Mouse (Mus musculus): Measurements from ENCODE around the gene Tmem132c. TPM values are rescaled to one million over a fixed set of nuclear protein-coding genes. Genes with fewer than 3 reads are reported as not detected.
A peak's percentile ranks its signal among the peaks of the same experiment; 100 is the strongest.

The Tmem132c gene
- polyA plus RNA-seq (2012; rRNA removed) (0.05 and 0.08 TPM in 2 replicates), polyA plus RNA-seq (2014; fragmentation: Nextera tagmentation; extraction: Ambion mirVana) (0.03 TPM in 1 of 2 replicates, not detected in the other)

GRCm38 (mm10) chr5:127241136-127241924 lies at the start of gene Tmem132c:
TSS of gene Tmem132c (plus strand) at chr5:127241808.
- H3K27me3 ChIP-seq (ENCODE audit: control insufficient read depth, insufficient read depth, low read length), result peaks cover 41% of the 10 kb centered on the region

DNA sequence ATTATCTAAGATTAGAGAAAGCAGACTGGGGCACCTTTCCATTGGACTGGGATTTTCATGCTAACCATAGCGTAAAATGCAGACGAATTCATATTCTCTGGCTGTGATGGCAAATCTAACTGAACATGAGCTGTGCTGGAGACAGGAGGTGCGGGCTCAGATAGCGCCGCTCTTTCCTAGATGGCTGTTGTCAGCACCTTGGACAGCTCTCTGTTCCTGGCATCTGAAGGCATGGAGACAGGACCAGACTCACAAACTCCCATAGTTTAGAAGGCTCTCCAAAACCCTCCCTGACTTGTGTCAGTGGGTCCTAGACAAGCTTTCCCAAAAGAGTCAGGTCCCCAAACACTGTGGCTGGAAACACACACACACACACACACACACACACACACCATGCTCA lies 49.7 kb upstream of the Tmem132c start:
- no peak for DNase-seq (ENCODE audit: low read depth in 3 of 3, low spot score in 3 of 3)
- no peaks in the 10 kb centered on the region for H3K36me3 ChIP-seq (replicated peaks; ENCODE audit: control insufficient read depth, insufficient read depth, low read depth)
- 25% methylated on average over 5 of the region's 5 CpGs for WGBS (ENCODE audit: insufficient replicate concordance)
- H3K4me3 ChIP-seq (ENCODE audit: insufficient read depth in 1 of 2, low read depth in 2 of 2, low read length in 2 of 2), result no peak overlapping the region
- TF ChIP-seq EP300 (IDR thresholded peaks at IDR 0.05; ENCODE audit: low read depth) (no peak), CTCF (IDR thresholded peaks at IDR 0.05; ENCODE audit: low read depth) (no peak)
- no peak overlapping the region for H3K9ac ChIP-seq (replicated peaks)
- no peak overlapping the region for H3K27ac ChIP-seq
- H3K4me1 ChIP-seq (replicated peaks; ENCODE audit: control insufficient read depth in 2 of 2, insufficient read depth in 2 of 2, low read length in 1 of 2), result no peaks in the 10 kb centered on the region
- no peak for ATAC-seq (ENCODE audit: insufficient read depth)
- H3K4me2 ChIP-seq (ENCODE audit: low read depth), result no peak overlapping the region
- H3K27me3 ChIP-seq (ENCODE audit: control insufficient read depth, insufficient read depth, low read length), result no peaks in the 10 kb centered on the region
- H3K9me3 ChIP-seq (ENCODE audit: control insufficient read depth, low read length), result no peaks in the 10 kb centered on the region

More at GRCm38 (mm10) chr5:127241136-127241924, at the start of gene Tmem132c:
- no peak for DNase-seq (ENCODE audit: low read depth in 3 of 3, low spot score in 3 of 3)
- TF ChIP-seq CTCF (IDR thresholded peaks at IDR 0.05; ENCODE audit: low read depth), result no peak
- TF ChIP-seq EP300 (IDR thresholded peaks at IDR 0.05; ENCODE audit: low read depth), result no peak
- peak within 1 kb of the TSS; percentile 26 for H3K4me2 ChIP-seq (ENCODE audit: low read depth)
- H3K9me3 ChIP-seq (ENCODE audit: control insufficient read depth, low read length), result no peaks in the 10 kb centered on the region
- no peaks in the 10 kb centered on the region for H3K36me3 ChIP-seq (replicated peaks; ENCODE audit: control insufficient read depth, insufficient read depth, low read depth)
- 3% methylated on average over 58 of the region's 58 CpGs for WGBS (ENCODE audit: insufficient replicate concordance)
- peak within 1 kb of the TSS in 1 of 2 experiments; percentile 40; a peak in 2 of 4 replicates for H3K4me3 ChIP-seq (ENCODE audit: insufficient read depth in 1 of 2, low read depth in 2 of 2, low read length in 2 of 2)
- no peak for ATAC-seq (ENCODE audit: insufficient read depth)
- H3K27ac ChIP-seq, result no peak within 1 kb of the TSS
- H3K4me1 ChIP-seq (replicated peaks; ENCODE audit: control insufficient read depth in 2 of 2, insufficient read depth in 2 of 2, low read length in 1 of 2), result no peaks in the 10 kb centered on the region
- no peak within 1 kb of the TSS for H3K9ac ChIP-seq (replicated peaks)

DNA sequence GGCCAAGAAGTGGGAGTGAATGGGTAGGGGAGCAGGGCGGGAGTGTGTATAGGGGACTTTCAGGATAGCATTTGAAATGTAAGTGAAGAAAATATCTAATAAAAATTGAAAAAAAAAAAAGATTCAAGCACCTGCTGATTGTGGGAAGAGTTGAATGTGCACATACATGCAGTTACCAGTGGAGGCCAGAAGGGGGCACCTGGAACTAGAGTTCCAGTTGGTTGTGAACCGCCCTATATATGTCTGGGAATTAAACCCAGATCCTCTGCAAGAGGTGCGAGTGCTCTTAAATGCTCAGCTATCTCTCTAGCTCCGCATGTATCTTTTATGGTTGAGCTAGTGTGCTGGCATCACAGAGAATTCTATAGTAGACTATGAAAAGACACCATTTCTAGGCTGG lies 42.8 kb upstream of the Tmem132c start:
- WGBS (ENCODE audit: insufficient replicate concordance), result 34% methylated on average over 4 of the region's 4 CpGs
- no peak for ATAC-seq (ENCODE audit: insufficient read depth)

GRCm38 (mm10) chr5:127204881-127205280 lies 36.7 kb upstream of the Tmem132c start:
- Histone ChIP-seq H3K4me2 (ENCODE audit: low read depth) (no peak overlapping the region), H3K27me3 (ENCODE audit: control insufficient read depth, insufficient read depth, low read length) (no peaks in the 10 kb centered on the region), H3K9me3 (ENCODE audit: control insufficient read depth, low read length) (no peaks in the 10 kb centered on the region), H3K9ac (replicated peaks) (no peak overlapping the region), H3K27ac (no peak overlapping the region), H3K4me1 (replicated peaks; ENCODE audit: control insufficient read depth in 2 of 2, insufficient read depth in 2 of 2, low read length in 1 of 2) (no peaks in the 10 kb centered on the region), H3K4me3 (ENCODE audit: insufficient read depth in 1 of 2, low read depth in 2 of 2, low read length in 2 of 2) (no peak overlapping the region), H3K36me3 (replicated peaks; ENCODE audit: control insufficient read depth, insufficient read depth, low read depth) (no peaks in the 10 kb centered on the region)
- 74% methylated on average over 8 of the region's 8 CpGs for WGBS (ENCODE audit: insufficient replicate concordance)
- TF ChIP-seq CTCF (IDR thresholded peaks at IDR 0.05; ENCODE audit: low read depth) (no peak), EP300 (IDR thresholded peaks at IDR 0.05; ENCODE audit: low read depth) (no peak)
- ATAC-seq (ENCODE audit: insufficient read depth) (no peak), DNase-seq (ENCODE audit: low read depth in 3 of 3, low spot score in 3 of 3) (no peak)

More for the DNA sequence above, 42.8 kb upstream of the Tmem132c start:
- H3K27me3 ChIP-seq (ENCODE audit: control insufficient read depth, insufficient read depth, low read length), result no peaks in the 10 kb centered on the region
- TF ChIP-seq CTCF (IDR thresholded peaks at IDR 0.05; ENCODE audit: low read depth) (0 out of 2 replicates have a peak, but pooled peaks have one; percentile 18), EP300 (IDR thresholded peaks at IDR 0.05; ENCODE audit: low read depth) (no peak)
- no peak overlapping the region for H3K4me3 ChIP-seq (ENCODE audit: insufficient read depth in 1 of 2, low read depth in 2 of 2, low read length in 2 of 2)
- no peaks in the 10 kb centered on the region for H3K36me3 ChIP-seq (replicated peaks; ENCODE audit: control insufficient read depth, insufficient read depth, low read depth)
- no peak overlapping the region for H3K27ac ChIP-seq
- no peak overlapping the region for H3K9ac ChIP-seq (replicated peaks)
- no peaks in the 10 kb centered on the region for H3K9me3 ChIP-seq (ENCODE audit: control insufficient read depth, low read length)
- H3K4me2 ChIP-seq (ENCODE audit: low read depth), result no peak overlapping the region
- H3K4me1 ChIP-seq (replicated peaks; ENCODE audit: control insufficient read depth in 2 of 2, insufficient read depth in 2 of 2, low read length in 1 of 2), result no peaks in the 10 kb centered on the region
- DNase-seq (ENCODE audit: low read depth in 3 of 3, low spot score in 3 of 3), result no peak

DNA sequence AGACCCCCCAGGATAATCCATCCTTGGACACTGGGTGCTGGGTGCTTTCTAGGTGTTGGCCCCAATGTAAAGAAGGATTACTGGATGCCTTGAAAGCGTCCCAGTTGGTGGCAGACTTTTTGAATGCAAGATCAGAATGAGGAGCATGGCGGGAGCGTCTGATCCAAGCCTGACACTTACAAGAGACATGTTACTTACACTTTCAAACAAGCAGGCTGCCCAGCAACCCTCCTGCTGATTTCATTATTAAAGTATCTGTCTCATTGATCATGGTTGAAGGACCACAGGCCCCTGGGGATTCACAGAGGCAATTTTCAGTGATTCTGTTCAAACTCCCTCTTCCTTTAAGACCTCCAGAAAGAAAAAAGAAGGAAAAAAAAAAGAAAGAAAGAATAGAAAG lies 25.2 kb upstream of the Tmem132c start:
- no peaks in the 10 kb centered on the region for H3K4me1 ChIP-seq (replicated peaks; ENCODE audit: control insufficient read depth in 2 of 2, insufficient read depth in 2 of 2, low read length in 1 of 2)
- H3K4me3 ChIP-seq (ENCODE audit: insufficient read depth in 1 of 2, low read depth in 2 of 2, low read length in 2 of 2), result no peak overlapping the region
- H3K27me3 ChIP-seq (ENCODE audit: control insufficient read depth, insufficient read depth, low read length), result no peaks in the 10 kb centered on the region
- WGBS (ENCODE audit: insufficient replicate concordance), result 47% methylated on average over 3 of the region's 3 CpGs
- no peak overlapping the region for H3K4me2 ChIP-seq (ENCODE audit: low read depth)
- no peaks in the 10 kb centered on the region for H3K36me3 ChIP-seq (replicated peaks; ENCODE audit: control insufficient read depth, insufficient read depth, low read depth)
- no peaks in the 10 kb centered on the region for H3K9me3 ChIP-seq (ENCODE audit: control insufficient read depth, low read length)
- no peak for DNase-seq (ENCODE audit: low read depth in 3 of 3, low spot score in 3 of 3)
- no peak overlapping the region for H3K27ac ChIP-seq
- no peak overlapping the region for H3K9ac ChIP-seq (replicated peaks)
- no peak for ATAC-seq (ENCODE audit: insufficient read depth)
- TF ChIP-seq CTCF (IDR thresholded peaks at IDR 0.05; ENCODE audit: low read depth), result no peak
- no peak for TF ChIP-seq EP300 (IDR thresholded peaks at IDR 0.05; ENCODE audit: low read depth)

All from liver, embryonic 14.5 days (tissue).